Mouse (Mus musculus): ENCODE data around the gene Gm9117. TPM values are rescaled to one million over a fixed set of nuclear protein-coding genes. Genes with fewer than 3 reads are reported as not detected.
"Not testable (repeated sequence)": the region's sequence is repeated elsewhere in the genome, so short reads cannot be mapped to it uniquely, and the experiment has no call there.

Gene Gm9117
- total RNA-seq (2022): not detected

DNA sequence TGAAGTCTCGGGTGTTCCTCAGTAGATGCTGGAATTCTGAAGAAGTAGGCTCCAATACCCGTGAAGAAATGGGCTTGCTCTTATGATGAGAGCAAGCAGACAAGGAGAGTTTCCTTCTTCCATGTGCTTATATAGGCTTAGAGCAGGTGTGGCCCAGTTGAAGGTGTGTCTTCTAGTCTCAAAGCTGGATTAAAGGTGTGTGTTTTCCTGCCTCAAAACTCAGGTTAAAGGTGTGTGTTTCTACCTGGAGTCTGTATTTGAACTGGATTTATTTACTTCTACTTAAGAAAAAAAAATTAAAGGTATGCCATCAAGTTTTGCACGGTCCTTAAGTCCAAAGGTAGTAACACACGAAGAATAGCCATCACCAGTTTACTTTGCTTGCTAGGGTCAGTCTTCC is at the start of gene Gm9117:
Gene Gm9117, minus strand, starts transcription at position 101 of the 400 bp plus-strand sequence.
- DNase-seq (ENCODE audit: low spot score in 2 of 2): not testable (repeated sequence)

GRCm38 (mm10) chr3:93968938-93969337 is 25.6 kb upstream of the Gm9117 start:
- DNase-seq (ENCODE audit: low spot score in 2 of 2): not testable (repeated sequence)

GRCm38 (mm10) chr3:93961214-93961613 is 17.9 kb upstream of the Gm9117 start, which contains the start of gene Tdpoz5:
TSS of gene Tdpoz5 (minus strand) at chr3:93961314.
- not testable (repeated sequence) for DNase-seq (ENCODE audit: low spot score in 2 of 2)

DNA sequence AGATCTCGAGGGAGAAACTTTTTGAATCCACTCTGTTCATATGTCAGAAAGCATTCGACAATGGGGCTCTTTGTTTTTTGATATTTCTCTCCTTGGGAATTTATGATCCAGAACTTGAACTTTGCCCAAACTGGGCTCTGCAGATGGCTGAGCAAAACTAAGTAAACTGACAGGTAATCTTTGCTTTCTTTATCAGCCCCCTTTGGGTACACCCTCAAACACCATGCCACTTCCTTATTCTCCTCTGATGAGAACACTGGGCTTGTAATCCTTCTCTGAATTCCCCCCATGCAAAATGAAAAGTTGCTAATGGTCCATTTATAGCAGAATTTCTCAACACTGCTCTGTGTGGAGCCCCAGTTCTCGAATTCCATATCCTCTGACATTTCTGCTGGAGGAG is 5.0 kb downstream of the Gm9117 start:
- not testable (repeated sequence) for DNase-seq (ENCODE audit: low spot score in 2 of 2)

Other genes starting within 250 kb of the Gm9117 start
- gene Gm5773, start 170.5 kb downstream of the Gm9117 start, total RNA-seq (2022): not detected
- gene Tdpoz4, start 147.1 kb downstream of the Gm9117 start, total RNA-seq (2022): not detected
- gene Tdpoz3, start 117.5 kb downstream of the Gm9117 start, total RNA-seq (2022): not detected
- not detected for gene Tdpoz5, start 17.8 kb upstream of the Gm9117 start, total RNA-seq (2022)
- gene Gm9125, start 111.3 kb upstream of the Gm9117 start, total RNA-seq (2022): not detected
- not detected for gene Gm10697, start 129.1 kb upstream of the Gm9117 start, total RNA-seq (2022)
- under 1 TPM in 1 of 4 experiments, not detected in 3; 0.16 TPM for gene Gm10696, start 234.7 kb upstream of the Gm9117 start, total RNA-seq (2022)

All from layer of hippocampus, adult 8-10 months (tissue).